Mouse (Mus musculus) bone marrow, adult 2 months (tissue): ENCODE measurements around the gene Tsga10.

Experiments used
- CTCF ChIP-seq: fragments of 200-500 bp; IDR thresholded peaks from 2 replicates; pipeline ENCODE4 v1.5.1; 2011; ENCODE audit warnings: low read length, control low read depth; ENCODE audit not compliant: control insufficient read depth, insufficient read depth
- POLR2A ChIP-seq: fragments of 200-500 bp; IDR thresholded peaks from 2 replicates; pipeline ENCODE4 v1.6.1; 2011; ENCODE audit warnings: low read depth, mild to moderate bottlenecking, control low read depth, low read length, borderline replicate concordance; ENCODE audit not compliant: control insufficient read depth

- TF ChIP-seq CTCF (no peak), POLR2A (peak; percentile 91; the same call in 1 of the 2 replicates)
Measured at GRCm38 (mm10) chr1:37864511-37865400, 1.5 kb downstream of the Tsga10 start.
